Mouse (Mus musculus): ENCODE measurements at regions not wholly inside any gene's neighbourhood (a gene's known extent, or its start where the extent isn't known, plus 50 kb on each side); places are given as distances from the start of the nearest gene placed in this dataset.
A peak's percentile ranks its signal among the peaks of the same experiment; 100 is the strongest.

DNA sequence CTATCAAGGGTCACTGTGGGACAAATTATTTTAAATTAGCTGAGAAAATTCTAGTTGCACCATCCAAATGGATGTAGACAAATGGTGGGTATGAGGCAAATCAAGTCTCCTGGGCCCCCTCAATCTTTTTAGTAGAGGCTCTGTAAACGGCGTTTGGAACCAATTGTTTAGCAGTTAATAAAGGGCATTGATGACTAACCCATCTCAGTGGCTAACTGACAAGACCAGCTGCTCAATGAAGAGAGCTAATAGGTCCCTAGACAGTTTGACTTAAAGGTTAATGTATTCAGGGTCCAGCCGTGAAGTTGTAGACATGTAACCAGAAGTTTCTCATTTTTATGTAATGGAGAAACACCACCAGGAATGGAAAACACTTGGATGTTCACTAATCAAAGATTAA is 332.6 kb upstream of the Gm21961 start:
- Histone ChIP-seq H3K4me1 (ENCODE audit: insufficient read depth, low read length) (no peaks in the 10 kb centered on the region), H3K4me2 (ENCODE audit: low read depth, low read length) (no peak overlapping the region), H3K4me3 (ENCODE audit: low read length) (no peak overlapping the region), H3K27me3 (ENCODE audit: insufficient read depth, low read length) (no peaks in the 10 kb centered on the region), H3K9me3 (ENCODE audit: low read length) (no peaks in the 10 kb centered on the region), H3K9ac (replicated peaks; ENCODE audit: low read length) (no peak overlapping the region), H3K27ac (no peak overlapping the region), H3K36me3 (ENCODE audit: insufficient read depth, low read length) (no peaks in the 10 kb centered on the region)
- ATAC-seq (no peak), DNase-seq (ENCODE audit: low spot score) (no peak)
- no peak for TF ChIP-seq CTCF (IDR thresholded peaks at IDR 0.05; ENCODE audit: low read depth)
- WGBS: 49% methylated on average over 3 of the region's 3 CpGs

DNA sequence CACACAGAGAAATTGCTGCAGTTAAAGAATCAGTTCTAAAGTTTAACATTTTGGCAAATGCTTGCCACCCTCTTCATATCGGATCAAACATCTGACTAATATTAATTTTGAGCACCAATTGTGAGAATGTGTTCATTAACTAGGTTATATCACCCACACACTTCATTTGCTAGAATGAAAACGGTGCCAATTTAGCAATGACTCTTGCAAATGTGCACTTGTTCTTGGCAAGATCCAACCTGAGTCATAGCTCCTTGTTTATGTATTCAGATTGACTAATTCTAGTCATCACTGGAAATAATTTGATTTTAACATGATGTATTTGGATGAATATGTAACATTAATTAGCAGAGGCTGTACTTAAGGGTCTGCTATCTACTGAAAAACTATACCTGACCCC is 327.8 kb upstream of the Gm21961 start:
- no peak overlapping the region for H3K27ac ChIP-seq
- no peaks in the 10 kb centered on the region for H3K9me3 ChIP-seq (ENCODE audit: low read length)
- no peak for TF ChIP-seq CTCF (IDR thresholded peaks at IDR 0.05; ENCODE audit: low read depth)
- H3K4me3 ChIP-seq (ENCODE audit: low read length): no peak overlapping the region
- H3K27me3 ChIP-seq (ENCODE audit: insufficient read depth, low read length): no peaks in the 10 kb centered on the region
- H3K36me3 ChIP-seq (ENCODE audit: insufficient read depth, low read length): no peaks in the 10 kb centered on the region
- H3K9ac ChIP-seq (replicated peaks; ENCODE audit: low read length): no peak overlapping the region
- no peak for DNase-seq (ENCODE audit: low spot score)
- H3K4me1 ChIP-seq (ENCODE audit: insufficient read depth, low read length): no peaks in the 10 kb centered on the region
- 81% methylated on average over 2 of the region's 2 CpGs for WGBS
- no peak for ATAC-seq
- no peak overlapping the region for H3K4me2 ChIP-seq (ENCODE audit: low read depth, low read length)

DNA sequence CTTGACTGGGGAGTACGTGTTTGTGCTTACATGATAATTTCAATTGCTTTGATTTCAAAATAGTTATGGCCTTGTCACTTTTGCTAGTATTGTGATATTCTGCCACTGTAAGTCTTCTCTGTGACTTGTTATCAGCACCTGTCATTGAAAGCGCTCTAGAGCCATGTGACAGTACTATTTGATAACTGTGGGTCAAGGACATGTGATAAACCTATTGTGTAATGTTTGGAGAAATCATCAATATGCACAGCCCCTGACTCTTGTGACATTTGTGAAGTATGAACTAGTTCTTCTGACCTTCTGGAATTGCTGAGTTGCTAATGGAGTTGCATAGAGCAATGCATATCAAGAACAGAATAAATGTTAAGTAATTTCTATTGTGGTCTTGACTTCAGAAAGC is 319.4 kb upstream of the Gm21961 start:
- no peak for TF ChIP-seq CTCF (IDR thresholded peaks at IDR 0.05; ENCODE audit: low read depth)
- Histone ChIP-seq H3K9ac (replicated peaks; ENCODE audit: low read length) (no peak overlapping the region), H3K4me1 (ENCODE audit: insufficient read depth, low read length) (no peaks in the 10 kb centered on the region), H3K27ac (no peak overlapping the region), H3K4me2 (ENCODE audit: low read depth, low read length) (no peak overlapping the region), H3K9me3 (ENCODE audit: low read length) (no peaks in the 10 kb centered on the region), H3K27me3 (ENCODE audit: insufficient read depth, low read length) (no peaks in the 10 kb centered on the region), H3K4me3 (ENCODE audit: low read length) (no peak overlapping the region), H3K36me3 (ENCODE audit: insufficient read depth, low read length) (no peaks in the 10 kb centered on the region)
- no peak for DNase-seq (ENCODE audit: low spot score)
- ATAC-seq: no peak
- WGBS: 94% methylated on average over 2 of the region's 2 CpGs

GRCm38 (mm10) chr15:65308066-65308465 is 293.4 kb upstream of the Gm21961 start:
- no peak overlapping the region for H3K27ac ChIP-seq
- WGBS: 33% methylated on average over 6 of the region's 6 CpGs
- H3K4me3 ChIP-seq (ENCODE audit: low read length): no peak overlapping the region
- H3K9ac ChIP-seq (replicated peaks; ENCODE audit: low read length): no peak overlapping the region
- H3K9me3 ChIP-seq (ENCODE audit: low read length): no peaks in the 10 kb centered on the region
- DNase-seq (ENCODE audit: low spot score) (peak; percentile 32), ATAC-seq (no peak)
- no peak overlapping the region for H3K4me2 ChIP-seq (ENCODE audit: low read depth, low read length)
- no peaks in the 10 kb centered on the region for H3K27me3 ChIP-seq (ENCODE audit: insufficient read depth, low read length)
- H3K36me3 ChIP-seq (ENCODE audit: insufficient read depth, low read length): no peaks in the 10 kb centered on the region
- no peaks in the 10 kb centered on the region; the same call in 1 of the 2 replicates for H3K4me1 ChIP-seq (ENCODE audit: insufficient read depth, low read length)
- TF ChIP-seq CTCF (IDR thresholded peaks at IDR 0.05; ENCODE audit: low read depth): no peak

DNA sequence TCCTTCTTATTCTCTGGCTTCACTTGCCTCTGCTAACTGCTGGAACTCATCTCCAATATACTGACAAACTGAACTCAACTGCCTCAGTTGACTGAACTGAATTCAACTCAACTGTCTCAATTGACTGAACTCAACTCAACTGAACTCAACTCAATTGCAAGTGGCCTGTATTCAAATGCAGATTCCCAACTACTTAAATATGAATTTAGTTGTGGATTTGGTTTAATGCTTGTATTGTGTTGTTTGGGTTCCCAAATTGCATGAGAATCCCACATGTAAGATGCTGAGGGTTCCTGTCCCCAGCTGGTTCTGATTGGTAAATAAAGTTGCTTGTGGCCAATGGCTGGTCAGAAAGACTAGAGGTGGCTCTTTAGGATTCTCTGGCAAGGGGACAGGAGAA is 244.1 kb upstream of the Gm21961 start:
- DNase-seq (ENCODE audit: low spot score) (no peak), ATAC-seq (no peak)
- no peak for TF ChIP-seq CTCF (IDR thresholded peaks at IDR 0.05; ENCODE audit: low read depth)
- H3K36me3 ChIP-seq (ENCODE audit: insufficient read depth, low read length): no peaks in the 10 kb centered on the region
- H3K9me3 ChIP-seq (ENCODE audit: low read length): no peaks in the 10 kb centered on the region
- no peak overlapping the region for H3K4me2 ChIP-seq (ENCODE audit: low read depth, low read length)
- H3K27me3 ChIP-seq (ENCODE audit: insufficient read depth, low read length): no peaks in the 10 kb centered on the region
- no peaks in the 10 kb centered on the region for H3K4me1 ChIP-seq (ENCODE audit: insufficient read depth, low read length)
- no peak overlapping the region for H3K4me3 ChIP-seq (ENCODE audit: low read length)
- H3K9ac ChIP-seq (replicated peaks; ENCODE audit: low read length): no peak overlapping the region
- no peak overlapping the region for H3K27ac ChIP-seq

DNA sequence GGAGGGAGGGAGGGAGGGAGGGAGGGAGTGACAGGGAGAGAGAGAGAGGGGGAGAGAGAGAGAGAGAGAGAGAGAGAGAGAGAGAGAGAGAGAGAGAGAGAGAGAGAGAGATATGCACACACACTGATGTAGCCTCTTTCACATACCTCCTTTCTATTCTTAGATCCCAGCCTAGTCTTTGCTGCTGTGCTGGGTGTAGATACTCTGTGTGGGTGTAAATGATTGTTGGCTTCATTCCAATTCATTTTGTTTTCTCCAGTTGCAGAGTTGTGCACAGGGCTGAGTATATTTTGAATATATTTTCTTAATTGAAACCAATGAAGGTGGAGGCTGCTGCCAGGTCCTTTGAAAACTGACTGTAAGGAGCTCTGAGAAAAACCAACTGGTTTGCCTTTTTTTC is 207.8 kb upstream of the Gm21961 start:
- H3K27me3 ChIP-seq (ENCODE audit: insufficient read depth, low read length): no peaks in the 10 kb centered on the region
- H3K4me2 ChIP-seq (ENCODE audit: low read depth, low read length): no peak overlapping the region
- ATAC-seq: no peak
- H3K4me1 ChIP-seq (ENCODE audit: insufficient read depth, low read length): no peaks in the 10 kb centered on the region
- no peak overlapping the region for H3K27ac ChIP-seq
- H3K9ac ChIP-seq (replicated peaks; ENCODE audit: low read length): no peak overlapping the region
- no peaks in the 10 kb centered on the region for H3K9me3 ChIP-seq (ENCODE audit: low read length)
- no peak for DNase-seq (ENCODE audit: low spot score)
- no peaks in the 10 kb centered on the region for H3K36me3 ChIP-seq (ENCODE audit: insufficient read depth, low read length)
- no peak overlapping the region for H3K4me3 ChIP-seq (ENCODE audit: low read length)
- TF ChIP-seq CTCF (IDR thresholded peaks at IDR 0.05; ENCODE audit: low read depth): no peak

DNA sequence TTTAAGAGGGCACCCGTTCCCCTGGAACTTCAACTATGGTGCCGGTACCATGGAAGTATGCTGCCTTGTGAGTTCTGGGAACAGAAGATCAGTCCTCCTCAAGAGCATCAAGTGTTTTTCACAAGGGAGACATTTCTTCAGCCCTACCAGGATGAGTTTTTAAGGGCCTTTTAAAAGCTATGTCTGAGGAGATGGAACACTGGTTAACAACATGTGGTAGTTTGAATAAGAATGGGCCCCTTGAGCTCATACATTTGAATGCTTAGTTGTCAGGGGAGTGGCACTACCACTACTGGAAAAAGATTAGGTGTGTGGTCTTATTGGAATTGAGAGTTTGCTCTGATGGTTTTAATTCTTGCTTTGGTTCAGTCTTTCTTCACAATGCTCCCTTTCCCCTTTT is 203.2 kb upstream of the Gm21961 start:
- WGBS: 97% methylated on average over 2 of the region's 2 CpGs
- no peak for TF ChIP-seq CTCF (IDR thresholded peaks at IDR 0.05; ENCODE audit: low read depth)
- H3K27ac ChIP-seq: no peak overlapping the region
- no peaks in the 10 kb centered on the region for H3K27me3 ChIP-seq (ENCODE audit: insufficient read depth, low read length)
- no peaks in the 10 kb centered on the region for H3K9me3 ChIP-seq (ENCODE audit: low read length)
- no peak overlapping the region for H3K4me2 ChIP-seq (ENCODE audit: low read depth, low read length)
- H3K9ac ChIP-seq (replicated peaks; ENCODE audit: low read length): no peak overlapping the region
- DNase-seq (ENCODE audit: low spot score) (no peak), ATAC-seq (no peak)
- H3K36me3 ChIP-seq (ENCODE audit: insufficient read depth, low read length): no peaks in the 10 kb centered on the region
- no peaks in the 10 kb centered on the region for H3K4me1 ChIP-seq (ENCODE audit: insufficient read depth, low read length)
- no peak overlapping the region for H3K4me3 ChIP-seq (ENCODE audit: low read length)

All from hindbrain, postnatal 0 days (tissue).